Mouse (Mus musculus): ENCODE measurements at regions not wholly inside any gene's neighbourhood (a gene's known extent, or its start where the extent isn't known, plus 50 kb on each side); places are given as distances from the start of the nearest gene placed in this dataset.

DNA sequence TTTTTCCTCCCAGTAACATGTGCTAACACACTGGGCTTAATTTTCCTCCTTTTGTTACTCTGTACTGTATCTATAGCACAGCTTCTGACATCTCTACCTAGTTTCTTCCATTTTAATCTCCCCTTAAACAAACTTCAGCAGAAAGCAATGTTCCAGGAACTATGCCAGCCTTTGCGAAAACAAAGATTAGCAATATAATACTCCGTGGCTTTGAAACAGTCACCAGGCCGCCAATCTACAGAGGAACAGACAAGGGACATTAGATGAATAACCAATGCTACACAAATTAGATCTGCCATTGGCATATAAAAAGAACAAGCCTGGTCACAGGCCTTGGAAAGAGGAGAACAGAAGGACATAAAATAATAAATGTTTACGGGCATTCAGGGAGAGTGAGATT lies 220.2 kb upstream of the 4930583I09Rik start:
- Histone ChIP-seq H3K4me3 (ENCODE audit: insufficient read depth, low read length) (no peak overlapping the region), H3K4me1 (ENCODE audit: control insufficient read depth, insufficient read depth, low read length) (no peaks in the 10 kb centered on the region), H3K27ac (ENCODE audit: insufficient read depth, low read length) (no peak overlapping the region)
- TF ChIP-seq CTCF (IDR thresholded peaks at IDR 0.05; ENCODE audit: extremely low read depth, insufficient read depth, low read length), result no peak
- no peak for TF ChIP-seq POLR2A (IDR thresholded peaks at IDR 0.05; ENCODE audit: extremely low read depth, insufficient read depth, low read length)

DNA sequence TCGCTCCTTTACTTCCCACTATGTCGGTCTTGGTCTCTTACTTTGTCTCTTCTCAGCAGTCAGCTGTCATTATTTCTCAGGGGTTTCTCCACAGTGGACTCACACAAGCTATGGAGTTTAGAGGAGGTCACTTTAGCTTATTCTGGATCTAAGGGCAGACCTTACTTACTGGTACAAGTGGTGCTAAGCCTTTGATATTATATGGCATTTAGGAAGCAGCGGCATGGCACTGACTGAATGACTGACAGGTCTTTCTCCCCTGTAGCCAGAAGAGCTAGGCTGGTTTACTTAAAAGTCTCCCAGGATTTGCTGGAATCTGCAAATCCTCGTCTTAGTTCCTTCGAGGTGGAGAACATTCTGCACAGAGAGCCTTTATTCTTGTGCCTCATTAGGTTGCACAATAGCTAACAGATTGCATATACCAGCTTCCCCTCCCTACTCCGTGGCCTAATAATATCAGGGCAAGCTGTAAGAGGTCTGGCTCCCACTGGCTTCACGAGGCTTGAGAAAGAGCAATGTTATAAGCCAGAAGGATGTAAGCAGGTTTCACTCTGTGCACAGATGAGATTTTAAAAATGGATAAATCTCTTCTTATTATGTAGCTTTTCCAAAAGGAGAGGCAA lies 214.1 kb upstream of the 4930583I09Rik start:
- TF ChIP-seq POLR2A (IDR thresholded peaks at IDR 0.05; ENCODE audit: extremely low read depth, insufficient read depth, low read length) (no peak), CTCF (IDR thresholded peaks at IDR 0.05; ENCODE audit: extremely low read depth, insufficient read depth, low read length) (no peak)
- Histone ChIP-seq H3K27ac (ENCODE audit: insufficient read depth, low read length) (no peak overlapping the region), H3K4me3 (ENCODE audit: insufficient read depth, low read length) (no peak overlapping the region), H3K4me1 (ENCODE audit: control insufficient read depth, insufficient read depth, low read length) (no peaks in the 10 kb centered on the region)

- no peaks in the 10 kb centered on the region for H3K4me1 ChIP-seq (ENCODE audit: control insufficient read depth, insufficient read depth, low read length)
- TF ChIP-seq POLR2A (IDR thresholded peaks at IDR 0.05; ENCODE audit: extremely low read depth, insufficient read depth, low read length) (no peak), CTCF (IDR thresholded peaks at IDR 0.05; ENCODE audit: extremely low read depth, insufficient read depth, low read length) (no peak)
- H3K4me3 ChIP-seq (ENCODE audit: insufficient read depth, low read length), result no peak overlapping the region
- H3K27ac ChIP-seq (ENCODE audit: insufficient read depth, low read length), result peak overlapping the region; percentile 49; the same call in 1 of the 2 replicates
Measured at GRCm38 (mm10) chr17:65015731-65016130, 179.9 kb upstream of the 4930583I09Rik start.

DNA sequence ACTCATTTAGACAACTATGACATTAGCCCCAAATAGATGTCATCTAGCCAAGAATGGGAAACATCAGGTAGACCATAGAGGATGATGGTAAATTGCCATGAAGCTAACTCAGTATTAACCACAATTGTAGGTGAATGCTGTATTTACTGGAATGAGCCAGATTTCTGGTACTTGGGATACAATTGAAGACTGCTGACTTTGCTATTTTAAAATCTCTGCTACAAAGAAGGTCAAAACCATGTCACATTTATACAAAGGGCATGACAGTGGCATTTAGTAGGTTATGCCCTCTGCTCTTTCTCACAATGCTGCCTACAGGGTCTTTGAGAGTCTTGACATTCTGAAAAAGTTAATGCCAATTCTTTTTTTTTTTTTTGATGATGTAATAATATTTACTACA lies 178.8 kb upstream of the 4930583I09Rik start:
- TF ChIP-seq CTCF (IDR thresholded peaks at IDR 0.05; ENCODE audit: extremely low read depth, insufficient read depth, low read length) (no peak), POLR2A (IDR thresholded peaks at IDR 0.05; ENCODE audit: extremely low read depth, insufficient read depth, low read length) (no peak)
- Histone ChIP-seq H3K4me1 (ENCODE audit: control insufficient read depth, insufficient read depth, low read length) (no peaks in the 10 kb centered on the region), H3K4me3 (ENCODE audit: insufficient read depth, low read length) (no peak overlapping the region), H3K27ac (ENCODE audit: insufficient read depth, low read length) (no peak overlapping the region)

DNA sequence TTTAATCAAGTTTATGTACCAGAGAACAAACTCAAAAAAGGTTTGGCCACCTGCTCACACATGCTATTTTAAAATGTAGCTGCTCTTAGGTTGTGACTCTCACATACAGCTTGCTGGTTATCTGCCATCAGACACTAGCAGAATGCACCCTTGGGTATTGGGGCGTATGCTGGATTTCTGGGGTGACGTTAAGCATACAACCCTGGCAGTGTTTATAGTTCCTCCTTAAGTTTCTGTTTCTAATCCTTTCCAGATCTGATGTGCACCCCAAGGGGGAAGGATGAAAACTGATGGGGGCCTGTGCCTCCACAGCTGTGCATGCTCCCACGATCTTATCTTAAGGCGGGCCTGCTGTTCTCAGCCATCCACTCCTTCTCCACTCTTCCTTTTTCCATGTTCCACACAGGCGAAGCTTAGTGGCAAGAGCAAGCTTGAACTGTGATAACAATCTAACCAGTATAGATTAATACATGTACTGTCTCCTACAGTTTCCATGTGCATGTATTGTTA lies 164.8 kb upstream of the 4930583I09Rik start:
- H3K27ac ChIP-seq (ENCODE audit: insufficient read depth, low read length), result no peak overlapping the region

GRCm38 (mm10) chr17:64994483-64994882 lies 158.6 kb upstream of the 4930583I09Rik start:
- H3K27ac ChIP-seq (ENCODE audit: insufficient read depth, low read length), result no peak overlapping the region
- H3K4me3 ChIP-seq (ENCODE audit: insufficient read depth, low read length), result no peak overlapping the region
- no peaks in the 10 kb centered on the region for H3K4me1 ChIP-seq (ENCODE audit: control insufficient read depth, insufficient read depth, low read length)
- TF ChIP-seq POLR2A (IDR thresholded peaks at IDR 0.05; ENCODE audit: extremely low read depth, insufficient read depth, low read length) (no peak), CTCF (IDR thresholded peaks at IDR 0.05; ENCODE audit: extremely low read depth, insufficient read depth, low read length) (no peak)

More for the DNA sequence above, 164.8 kb upstream of the 4930583I09Rik start:
- no peak for TF ChIP-seq POLR2A (IDR thresholded peaks at IDR 0.05; ENCODE audit: extremely low read depth, insufficient read depth, low read length)
- TF ChIP-seq CTCF (IDR thresholded peaks at IDR 0.05; ENCODE audit: extremely low read depth, insufficient read depth, low read length), result no peak
- no peak overlapping the region for H3K4me3 ChIP-seq (ENCODE audit: insufficient read depth, low read length)
- no peaks in the 10 kb centered on the region for H3K4me1 ChIP-seq (ENCODE audit: control insufficient read depth, insufficient read depth, low read length)

- TF ChIP-seq POLR2A (IDR thresholded peaks at IDR 0.05; ENCODE audit: extremely low read depth, insufficient read depth, low read length), result no peak
- no peak for TF ChIP-seq CTCF (IDR thresholded peaks at IDR 0.05; ENCODE audit: extremely low read depth, insufficient read depth, low read length)
- H3K4me3 ChIP-seq (ENCODE audit: insufficient read depth, low read length), result no peak overlapping the region
- H3K4me1 ChIP-seq (ENCODE audit: control insufficient read depth, insufficient read depth, low read length), result no peaks in the 10 kb centered on the region
- no peak overlapping the region for H3K27ac ChIP-seq (ENCODE audit: insufficient read depth, low read length)
Measured at GRCm38 (mm10) chr17:64991262-64991661, 155.4 kb upstream of the 4930583I09Rik start.

- Histone ChIP-seq H3K4me3 (ENCODE audit: insufficient read depth, low read length) (no peak overlapping the region), H3K27ac (ENCODE audit: insufficient read depth, low read length) (no peak overlapping the region), H3K4me1 (ENCODE audit: control insufficient read depth, insufficient read depth, low read length) (no peaks in the 10 kb centered on the region)
- no peak for TF ChIP-seq POLR2A (IDR thresholded peaks at IDR 0.05; ENCODE audit: extremely low read depth, insufficient read depth, low read length)
- no peak for TF ChIP-seq CTCF (IDR thresholded peaks at IDR 0.05; ENCODE audit: extremely low read depth, insufficient read depth, low read length)
Measured at GRCm38 (mm10) chr17:64984276-64985011, 148.6 kb upstream of the 4930583I09Rik start.

DNA sequence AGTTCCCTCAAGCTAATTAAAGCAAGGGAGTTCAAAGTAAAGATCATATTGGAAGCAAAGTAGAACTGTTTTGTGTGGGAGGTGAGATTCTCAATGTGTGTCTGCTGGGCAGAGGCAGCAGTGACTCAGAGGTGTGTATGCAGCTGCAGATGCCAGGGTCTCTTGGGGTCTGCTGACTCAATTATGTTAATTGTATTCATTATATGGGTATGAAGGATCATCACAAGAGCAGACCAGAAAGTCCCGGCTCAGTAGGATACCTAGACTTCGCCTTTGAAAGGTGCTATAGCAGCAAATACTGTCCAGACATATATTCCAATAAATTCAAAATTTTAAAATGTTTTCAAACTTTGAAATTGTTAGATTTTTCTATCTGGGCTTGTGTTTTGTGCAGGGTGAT lies 147.6 kb upstream of the 4930583I09Rik start:
- TF ChIP-seq CTCF (IDR thresholded peaks at IDR 0.05; ENCODE audit: extremely low read depth, insufficient read depth, low read length) (no peak), POLR2A (IDR thresholded peaks at IDR 0.05; ENCODE audit: extremely low read depth, insufficient read depth, low read length) (no peak)
- H3K4me3 ChIP-seq (ENCODE audit: insufficient read depth, low read length), result no peak overlapping the region
- H3K27ac ChIP-seq (ENCODE audit: insufficient read depth, low read length), result no peak overlapping the region
- H3K4me1 ChIP-seq (ENCODE audit: control insufficient read depth, insufficient read depth, low read length), result no peaks in the 10 kb centered on the region

DNA sequence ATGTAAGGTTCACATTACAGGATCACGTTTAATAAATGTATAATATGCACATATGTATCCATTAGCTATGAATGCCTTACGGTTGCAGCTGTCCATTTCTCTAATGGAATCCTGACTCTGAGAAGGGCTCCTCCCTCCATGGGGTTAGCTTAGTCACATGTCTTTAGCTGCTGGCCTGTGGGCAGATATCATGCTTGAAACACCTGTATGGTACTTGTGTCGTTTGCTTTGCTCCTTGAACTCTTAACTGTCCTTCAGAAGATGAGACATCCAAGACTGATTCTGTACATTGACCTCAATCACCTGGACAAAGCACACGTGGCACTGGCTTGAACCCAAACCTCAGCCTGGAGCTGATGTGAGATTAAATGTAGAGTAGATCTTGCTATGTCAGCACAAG lies 128.3 kb upstream of the 4930583I09Rik start:
- Histone ChIP-seq H3K4me3 (ENCODE audit: insufficient read depth, low read length) (no peak overlapping the region), H3K4me1 (ENCODE audit: control insufficient read depth, insufficient read depth, low read length) (no peaks in the 10 kb centered on the region), H3K27ac (ENCODE audit: insufficient read depth, low read length) (no peak overlapping the region)
- TF ChIP-seq CTCF (IDR thresholded peaks at IDR 0.05; ENCODE audit: extremely low read depth, insufficient read depth, low read length) (no peak), POLR2A (IDR thresholded peaks at IDR 0.05; ENCODE audit: extremely low read depth, insufficient read depth, low read length) (no peak)

All from cortical plate, adult 2 months (tissue).